Mouse (Mus musculus): ENCODE data around the gene Tbc1d10b.
"Not testable (repeated sequence)": the region's sequence is repeated elsewhere in the genome, so short reads cannot be mapped to it uniquely, and the experiment has no call there.

The Tbc1d10b gene

GRCm38 (mm10) chr7:127208295-127208552, at the start of gene Tbc1d10b:
Gene Tbc1d10b (minus strand): TSS chr7:127208468.
- DNase-seq (ENCODE audit: low spot score): no peak

- no peak for DNase-seq (ENCODE audit: low spot score)
These were observed 48.2 kb upstream of the Tbc1d10b start for GRCm38 (mm10) chr7:127256518-127256917.

- no peak for DNase-seq (ENCODE audit: low spot score)
These were observed 47.7 kb upstream of the Tbc1d10b start for GRCm38 (mm10) chr7:127255965-127256364.

GRCm38 (mm10) chr7:127255008-127255407, 46.7 kb upstream of the Tbc1d10b start:
- no peak for DNase-seq (ENCODE audit: low spot score)

GRCm38 (mm10) chr7:127253821-127254769, 45.8 kb upstream of the Tbc1d10b start:
- DNase-seq (ENCODE audit: low spot score): peak; percentile 94

GRCm38 (mm10) chr7:127253341-127253740, 45.1 kb upstream of the Tbc1d10b start:
- no peak for DNase-seq (ENCODE audit: low spot score)

GRCm38 (mm10) chr7:127252414-127252813, 44.1 kb upstream of the Tbc1d10b start:
- no peak for DNase-seq (ENCODE audit: low spot score)

GRCm38 (mm10) chr7:127250511-127250910, 42.2 kb upstream of the Tbc1d10b start:
- not testable (repeated sequence) for DNase-seq (ENCODE audit: low spot score)

GRCm38 (mm10) chr7:127244658-127245510, 36.6 kb upstream of the Tbc1d10b start:
- DNase-seq (ENCODE audit: low spot score): no peak

GRCm38 (mm10) chr7:127243870-127244657, 35.8 kb upstream of the Tbc1d10b start, which contains the start of gene Zfp771:
Gene Zfp771 (plus strand): TSS chr7:127244274.
- DNase-seq (ENCODE audit: low spot score): peak; percentile 94

GRCm38 (mm10) chr7:127243361-127243867, 35.1 kb upstream of the Tbc1d10b start:
- DNase-seq (ENCODE audit: low spot score): no peak

- no peak for DNase-seq (ENCODE audit: low spot score)
These were observed 26.5 kb upstream of the Tbc1d10b start for GRCm38 (mm10) chr7:127234777-127235176.

- no peak for DNase-seq (ENCODE audit: low spot score)
These were observed 25.5 kb upstream of the Tbc1d10b start for GRCm38 (mm10) chr7:127233765-127234164.

- no peak for DNase-seq (ENCODE audit: low spot score)
These were observed 25.1 kb upstream of the Tbc1d10b start for GRCm38 (mm10) chr7:127233368-127233749.

GRCm38 (mm10) chr7:127232622-127233367, 24.5 kb upstream of the Tbc1d10b start, which contains the start of the genes Zfp553 and Sept1:
Gene Zfp553 (plus strand): TSS chr7:127233061.
Gene Sept1 (minus strand): TSS chr7:127233130.
- DNase-seq (ENCODE audit: low spot score): peak; percentile 81

- DNase-seq (ENCODE audit: low spot score): no peak
These were observed 23.8 kb upstream of the Tbc1d10b start for GRCm38 (mm10) chr7:127231826-127232621.

GRCm38 (mm10) chr7:127231376-127231775, 23.1 kb upstream of the Tbc1d10b start:
- DNase-seq (ENCODE audit: low spot score): no peak

- DNase-seq (ENCODE audit: low spot score): peak; percentile 83
These were observed 20.5 kb upstream of the Tbc1d10b start for GRCm38 (mm10) chr7:127228615-127229303.

All from layer of hippocampus, adult 11-12 months (tissue).